Mouse (Mus musculus) adrenal gland, adult 8-10 months (tissue): Measurements from ENCODE around the gene Nle1. TPM values are rescaled to one million over a fixed set of nuclear protein-coding genes. Genes with fewer than 3 reads are reported as not detected.

Source experiments
- DNase-seq: peaks from one replicate; pipeline ENCODE4 v3.0.0; 2022
- total RNA-seq, 4 experiments: library from RNA; stranded (reverse); gene quantifications; 2 replicates each; pipeline ENCODE4 v1.2.4; 2022

The Nle1 gene
- total RNA-seq, 4 experiments from 2014 or later: 21.8 to 32.6 (median 26.9) TPM

DNA sequence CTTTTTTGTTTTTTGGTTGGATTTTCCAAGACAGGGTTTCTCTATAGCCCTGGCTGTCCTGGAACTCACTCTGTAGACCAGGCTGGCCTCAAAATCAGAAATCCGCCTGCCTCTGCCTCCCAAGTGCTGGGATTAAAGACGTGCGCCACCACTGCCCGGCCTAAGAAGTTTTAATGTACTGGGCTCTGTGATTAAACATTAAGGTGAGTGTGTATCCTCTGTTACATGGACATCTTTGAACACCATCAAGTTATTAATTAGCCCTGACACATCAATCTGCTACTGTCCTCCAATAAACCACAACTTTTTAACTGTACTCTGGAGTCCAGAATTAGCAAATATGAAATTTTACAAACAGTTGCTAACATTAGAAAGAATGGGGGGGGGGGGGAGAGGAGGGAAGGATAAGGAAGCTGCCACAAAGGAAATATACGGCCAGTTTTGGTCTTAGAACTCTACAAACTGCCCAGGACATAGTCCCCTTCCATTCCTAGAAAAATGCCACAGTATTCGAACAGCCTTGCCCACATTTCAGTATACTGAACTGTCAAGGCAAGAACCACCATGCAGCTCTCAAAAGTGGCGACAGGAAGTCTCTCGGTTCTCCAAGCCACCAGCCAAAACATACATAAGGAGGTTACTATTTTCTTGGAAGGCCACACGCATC is 38.6 kb downstream of the Nle1 start:
- DNase-seq: no peak

DNA sequence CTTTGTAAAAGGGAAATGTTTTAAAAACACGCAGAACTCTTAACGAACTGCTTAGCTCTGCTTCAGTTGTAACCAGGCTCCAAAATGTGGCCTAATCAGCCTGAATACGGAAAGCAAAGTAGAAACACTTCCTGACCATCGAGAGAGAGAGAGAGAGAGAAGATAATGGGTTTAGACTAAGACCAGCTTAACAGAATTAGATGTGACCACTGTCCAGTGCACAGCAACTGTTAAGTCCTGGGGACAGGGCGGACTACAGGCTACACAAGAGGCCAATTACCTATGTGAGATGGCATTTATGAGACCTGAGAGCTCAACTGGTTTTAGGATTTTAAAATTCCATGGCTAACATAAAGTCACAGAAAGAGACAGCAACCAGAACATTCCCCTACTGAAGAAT is 40.3 kb downstream of the Nle1 start:
- DNase-seq: no peak

DNA sequence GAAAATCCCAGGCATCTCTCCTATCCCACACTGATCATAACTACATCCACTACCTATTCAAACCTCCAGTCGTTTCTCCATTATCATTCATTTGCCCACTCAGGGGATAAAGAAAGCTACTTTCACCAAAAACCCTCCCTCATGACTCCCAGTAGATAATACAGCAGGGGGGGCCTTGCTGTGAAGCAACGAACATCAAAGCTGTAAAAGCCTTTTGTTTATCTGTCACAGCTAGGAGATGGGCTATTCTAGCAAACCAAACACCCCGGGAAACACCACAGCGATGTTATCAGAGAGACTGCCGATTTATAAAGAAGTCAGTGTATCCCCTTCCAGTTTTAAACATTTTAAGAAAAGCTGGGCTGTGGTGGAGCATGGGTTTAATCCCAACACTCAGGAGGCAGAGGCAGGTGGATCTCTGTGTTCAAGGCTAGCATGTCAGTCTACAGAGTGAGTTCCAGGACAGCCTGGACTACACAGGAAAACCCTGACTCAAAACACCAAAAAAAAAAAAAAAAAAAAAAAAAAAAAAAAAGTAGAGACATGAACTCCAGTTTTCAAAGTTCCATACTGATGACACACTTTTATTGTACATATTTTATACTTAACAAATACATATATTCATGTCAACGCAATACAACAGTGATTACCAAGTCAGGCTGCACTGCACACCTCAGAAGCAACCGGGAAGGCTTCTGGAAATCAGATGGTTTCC is 41.2 kb downstream of the Nle1 start:
- DNase-seq: no peak

DNA sequence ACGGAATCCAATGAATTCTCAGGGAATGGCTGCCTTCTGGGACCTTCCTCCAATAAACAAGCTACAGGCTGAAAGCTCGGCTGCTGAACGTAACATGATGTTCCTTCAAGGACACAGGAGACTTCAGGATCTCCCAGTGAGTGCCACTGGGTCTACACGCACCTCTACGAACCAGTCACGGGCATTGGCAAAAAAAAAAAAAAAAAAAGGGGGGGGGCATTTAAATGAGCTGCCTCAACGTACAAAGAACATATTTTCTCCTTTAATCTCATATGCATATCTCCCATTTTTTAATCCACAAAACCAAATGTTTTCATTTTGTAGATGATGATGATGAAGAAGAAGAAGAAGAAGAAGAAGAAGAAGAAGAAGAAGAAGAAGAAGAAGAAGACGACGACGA is 42.3 kb downstream of the Nle1 start:
- no peak for DNase-seq

DNA sequence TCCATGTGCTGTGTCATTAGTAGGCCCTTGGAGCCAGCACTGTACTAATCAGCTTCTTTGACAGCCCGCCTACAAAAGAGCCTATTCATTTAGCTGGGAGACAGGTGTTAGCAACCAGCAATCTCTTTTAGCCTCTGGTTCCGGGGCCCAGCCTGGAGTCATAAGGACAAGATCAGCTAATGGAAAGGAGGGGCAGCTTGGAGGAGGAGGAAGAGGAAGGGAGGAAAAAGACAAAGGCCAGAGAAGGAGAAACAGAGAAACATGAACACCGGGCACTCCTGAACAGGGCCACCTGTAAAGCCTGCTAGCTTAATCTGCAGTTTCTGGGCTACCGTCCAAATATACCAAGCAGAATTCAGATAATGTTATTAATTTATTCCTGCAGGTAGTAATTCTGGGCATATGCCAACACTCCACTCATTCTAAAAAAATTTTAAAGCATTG is 44.7 kb downstream of the Nle1 start:
- no peak for DNase-seq

DNA sequence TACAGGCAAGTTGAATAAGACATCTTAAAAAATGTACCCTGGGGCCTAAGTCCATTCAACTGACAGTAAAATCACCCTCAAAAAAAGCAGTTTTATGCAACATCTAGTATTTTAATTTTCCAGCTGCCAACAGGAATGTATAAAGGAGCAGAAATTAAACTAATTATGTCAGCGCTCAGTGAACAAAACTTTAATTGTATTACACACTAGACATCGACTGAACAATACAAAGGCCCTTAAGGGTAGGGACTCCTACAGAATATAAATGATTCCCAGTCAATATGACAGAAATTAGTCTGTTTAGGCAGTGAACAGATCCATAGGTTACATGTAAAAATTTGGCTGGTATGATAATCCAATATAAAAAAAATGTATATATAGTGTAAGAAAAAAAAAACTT is 45.2 kb downstream of the Nle1 start:
- no peak for DNase-seq

DNA sequence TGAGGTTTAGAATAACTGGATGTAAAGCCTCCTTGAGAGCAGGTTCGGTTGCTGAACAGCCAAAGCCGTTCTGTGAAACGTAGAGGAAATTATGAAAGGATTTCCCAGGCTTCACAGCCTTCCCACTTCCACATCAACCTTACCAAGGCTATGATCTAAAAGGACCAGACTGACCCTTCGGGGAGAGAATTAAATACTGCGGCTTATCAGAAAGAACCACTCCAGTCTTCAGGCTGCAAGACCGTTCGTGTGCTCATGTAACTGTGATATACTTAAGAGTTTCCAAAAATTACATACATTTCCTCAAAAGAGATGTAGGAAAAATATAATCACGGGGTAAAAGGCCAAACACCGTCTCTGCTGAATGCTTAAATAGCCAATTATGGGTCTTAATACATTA is 45.6 kb downstream of the Nle1 start:
- no peak for DNase-seq

DNA sequence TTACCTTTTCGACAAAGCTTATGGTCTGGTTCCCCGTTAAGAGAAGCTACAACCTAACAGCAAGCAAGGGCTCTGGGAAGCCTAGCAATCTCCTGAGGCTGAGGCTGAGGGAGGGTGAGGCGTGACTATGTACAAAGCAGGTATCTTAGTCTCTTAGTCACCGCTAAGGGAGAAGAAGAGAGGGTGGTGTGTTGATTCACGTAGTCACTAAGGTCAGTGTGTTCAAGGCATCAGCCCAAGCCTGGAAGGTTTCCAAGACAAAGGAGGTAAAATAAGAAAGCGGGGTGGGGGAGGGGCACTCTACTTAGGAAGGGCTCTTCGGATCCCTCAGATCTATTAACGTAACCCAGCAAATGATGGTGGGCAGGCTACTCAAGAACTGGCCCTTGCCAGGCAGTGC is 46.7 kb downstream of the Nle1 start:
- DNase-seq: no peak

DNA sequence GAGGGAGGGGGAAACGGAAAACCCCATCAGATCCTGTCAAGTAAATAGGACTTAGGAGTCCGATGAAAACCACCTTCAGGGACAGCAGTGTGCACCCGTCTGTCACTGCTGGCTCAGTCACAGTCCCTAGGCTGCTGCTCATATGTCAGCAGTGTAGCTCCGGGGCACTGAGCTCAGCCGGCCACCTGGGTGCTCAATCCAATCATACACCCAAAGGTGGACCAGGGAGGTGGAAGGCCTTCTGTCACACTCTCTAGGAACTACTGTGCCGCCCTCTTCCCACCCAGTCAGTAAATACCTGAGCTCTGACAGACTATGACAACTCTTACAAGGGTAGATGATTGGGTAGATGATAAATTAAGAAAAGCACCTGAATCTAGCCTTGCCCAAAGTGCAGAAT is 47.5 kb downstream of the Nle1 start:
- DNase-seq: no peak

DNA sequence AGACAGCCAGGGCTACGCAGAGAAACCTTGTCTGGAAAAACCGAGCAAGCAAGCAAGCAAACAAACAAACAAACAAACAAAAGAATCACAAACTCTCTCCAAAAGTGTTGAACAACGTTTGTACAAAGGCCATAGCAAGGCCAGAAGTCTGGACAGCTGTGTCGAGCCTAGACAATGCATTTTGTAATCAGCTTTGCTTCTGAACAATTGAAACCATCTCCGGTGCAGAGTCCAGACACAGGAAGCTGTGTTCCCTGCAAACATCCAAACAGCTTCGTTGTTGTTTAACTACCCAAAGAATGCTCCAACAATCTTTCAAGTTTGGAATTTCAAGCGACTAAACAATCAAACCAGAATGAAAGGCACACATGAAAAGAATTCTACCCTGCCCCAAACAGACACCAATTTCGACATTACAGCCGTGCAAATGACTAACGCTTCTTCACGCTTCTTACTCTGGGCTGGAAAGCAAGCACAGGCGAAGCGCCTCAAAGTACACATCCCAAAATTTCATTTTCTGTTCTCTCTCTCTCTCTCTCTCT is 50.8 kb downstream of the Nle1 start:
- no peak for DNase-seq

DNA sequence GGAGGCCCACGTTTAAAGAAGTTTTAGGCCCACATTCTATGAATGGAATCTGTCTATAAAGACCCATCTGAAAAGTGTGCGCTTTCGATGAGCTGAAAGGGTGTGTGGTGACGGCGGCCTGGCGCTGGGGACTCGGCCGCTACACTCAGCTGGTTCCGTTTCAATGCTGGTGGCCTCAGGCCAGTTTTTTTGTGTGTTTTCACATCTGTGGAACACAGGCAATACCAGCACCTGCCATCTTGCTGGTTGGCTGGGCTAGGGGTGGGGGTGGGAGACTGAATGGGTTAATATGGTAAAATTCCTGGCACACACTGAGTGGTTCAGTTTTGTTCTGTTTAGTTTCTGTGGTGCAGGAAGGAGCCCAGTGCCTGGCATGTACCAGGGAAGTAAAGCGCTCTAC is 52.2 kb downstream of the Nle1 start:
- no peak for DNase-seq

DNA sequence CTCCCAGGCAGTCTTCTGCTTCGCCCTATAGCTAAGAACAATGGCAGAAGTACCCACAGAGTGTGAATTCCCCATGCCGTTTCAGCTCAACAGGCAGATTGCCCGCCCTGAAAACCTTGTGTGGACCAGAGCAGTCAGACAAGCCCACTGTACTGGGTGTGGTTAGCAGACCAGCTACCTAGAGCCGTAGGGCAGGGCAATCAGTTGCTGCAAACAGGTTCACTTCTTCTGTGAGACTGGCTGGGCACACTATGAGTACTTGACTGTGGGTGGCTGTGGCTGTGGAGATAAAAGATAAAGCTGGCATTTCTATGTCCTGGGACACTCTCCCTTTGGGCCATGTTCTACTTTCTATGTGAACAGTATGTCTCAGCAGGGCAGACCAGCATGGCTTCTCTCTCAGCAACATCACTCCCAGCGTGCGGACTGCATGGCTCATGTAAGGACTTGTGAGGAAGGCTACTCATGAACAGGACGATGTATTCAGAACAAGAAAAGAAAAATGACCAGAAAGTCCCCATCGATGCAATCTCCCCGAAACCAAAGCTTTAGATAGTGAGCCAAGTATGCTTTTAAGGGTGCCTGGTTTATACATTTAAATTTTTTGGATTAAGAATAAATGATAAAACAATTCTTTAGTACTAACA is 52.8 kb downstream of the Nle1 start:
- DNase-seq: no peak

DNA sequence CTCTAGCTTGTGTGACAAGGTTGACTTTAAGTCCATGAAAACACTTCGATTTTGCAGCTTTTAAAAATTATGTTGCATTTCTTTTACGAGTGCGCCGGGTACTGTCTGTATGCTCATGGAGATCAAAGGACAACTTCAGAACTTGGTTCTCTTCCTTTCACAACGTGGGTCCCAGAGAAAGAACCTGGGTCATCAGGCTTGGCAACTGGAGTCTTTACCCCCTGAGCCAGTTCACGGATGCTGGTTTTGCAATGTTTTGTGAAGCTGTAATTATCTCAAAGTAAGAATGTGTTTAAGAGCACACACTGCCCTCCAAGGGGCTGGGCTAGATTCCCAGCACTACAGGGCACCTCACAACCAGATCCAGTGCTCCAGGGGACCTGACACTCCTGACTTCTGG is 54.1 kb downstream of the Nle1 start:
- DNase-seq: no peak

DNA sequence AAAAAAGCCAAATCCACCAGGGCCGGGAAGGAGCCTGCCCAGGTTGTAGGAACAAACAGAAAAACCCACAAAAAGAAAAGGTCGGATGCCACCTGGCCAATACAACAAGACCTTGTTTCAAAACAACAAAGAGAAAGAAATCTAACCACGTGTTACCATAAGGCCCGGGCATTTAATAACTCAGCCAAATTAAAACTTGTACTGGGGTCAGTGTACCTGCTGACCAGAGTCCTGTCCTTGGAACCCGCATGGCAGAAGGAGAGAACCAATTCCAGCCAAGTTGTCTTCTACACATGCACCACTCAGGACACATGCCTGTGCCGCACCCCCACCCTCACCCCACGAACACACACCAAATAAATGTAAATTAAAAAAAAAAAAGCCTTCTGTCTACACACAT is 55.3 kb downstream of the Nle1 start:
- DNase-seq: no peak

DNA sequence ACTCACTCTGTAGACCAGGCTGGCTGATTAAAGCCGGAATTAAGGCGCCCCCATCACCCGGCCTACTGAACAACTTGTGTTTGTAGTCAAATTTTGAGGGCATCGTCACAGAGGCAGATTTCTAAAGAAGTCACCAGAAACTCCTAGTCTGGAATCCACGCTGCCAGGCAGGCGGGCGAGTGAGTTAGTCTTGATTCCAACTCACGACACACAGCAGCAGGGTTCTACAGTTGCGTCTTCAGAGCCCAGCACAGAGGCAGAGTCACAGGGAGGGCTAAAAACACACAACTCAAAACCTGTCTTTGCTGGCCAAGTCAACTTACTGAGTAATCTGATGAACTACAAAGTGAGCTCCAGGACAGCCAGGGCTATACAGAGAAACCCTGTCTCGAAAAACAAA is 55.7 kb downstream of the Nle1 start:
- no peak for DNase-seq

DNA sequence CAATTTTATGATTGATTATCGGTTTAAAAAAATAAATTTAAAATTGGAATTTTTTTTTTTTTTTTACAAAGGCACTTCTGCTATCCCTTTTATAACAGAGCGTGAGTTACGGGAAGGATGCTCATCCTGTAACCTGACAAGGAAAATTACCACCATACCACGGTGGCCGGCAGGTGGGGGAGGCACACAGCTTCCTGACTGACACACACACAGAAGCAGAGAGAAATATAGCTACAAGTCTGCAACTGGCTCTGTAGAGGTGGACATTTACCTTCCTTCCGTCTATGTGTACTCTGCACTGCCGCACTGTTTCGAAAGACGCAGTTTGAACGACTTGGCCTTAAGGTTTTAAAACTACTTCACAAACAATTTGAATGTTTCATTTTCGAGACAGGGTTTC is 56.1 kb downstream of the Nle1 start:
- DNase-seq: no peak

Other genes with a start within 250 kb of the Nle1 start
- 1 to 10 TPM in 3 of 4 experiments, under 1 TPM in 1; 0.87 to 2.0 (median 1.3) TPM for gene Cct6b, start 144.1 kb downstream of the Nle1 start, total RNA-seq
- gene Zfp830, start 144.1 kb downstream of the Nle1 start, total RNA-seq: 10 to 100 TPM; 15.0 to 21.3 (median 16.7) TPM
- gene Lig3, start 127.3 kb downstream of the Nle1 start, total RNA-seq: 10 to 100 TPM; 22.5 to 34.6 (median 23.4) TPM
- gene Rffl, start 37.2 kb downstream of the Nle1 start, total RNA-seq: 10 to 100 TPM in 2 of 4 experiments, 1 to 10 TPM in 2; 9.0 to 12.4 (median 10.5) TPM
- gene Rad51d, start 17.8 kb downstream of the Nle1 start, total RNA-seq: 10 to 100 TPM; 13.4 to 20.9 (median 18.1) TPM
- under 1 TPM in 3 of 4 experiments, not detected in 1; 0.14 to 0.43 (median 0.35) TPM for gene Fndc8, start 16.3 kb downstream of the Nle1 start, total RNA-seq
- 1 to 10 TPM; 6.1 to 9.6 (median 7.4) TPM for gene Unc45b, start 2.1 kb upstream of the Nle1 start, total RNA-seq
- 10 to 100 TPM; 23.4 to 47.5 (median 37.3) TPM for gene Slfn5, start 42.9 kb upstream of the Nle1 start, total RNA-seq
- gene Slfn9, start 83.4 kb upstream of the Nle1 start, total RNA-seq: 10 to 100 TPM in 2 of 4 experiments, 1 to 10 TPM in 2; 7.4 to 11.7 (median 9.1) TPM
- gene Slfn8, start 112.4 kb upstream of the Nle1 start, total RNA-seq: 1 to 10 TPM; 1.9 to 5.4 (median 3.5) TPM
- gene Slfn2, start 156.7 kb upstream of the Nle1 start, total RNA-seq: 1 to 10 TPM; 4.8 to 7.0 (median 6.1) TPM
- under 1 TPM; 0.14 to 0.38 (median 0.24) TPM for gene Slfn1, start 208.4 kb upstream of the Nle1 start, total RNA-seq